Mouse (Mus musculus) heart, embryonic 13.5 days (tissue): ENCODE data around the gene Gclc. TPM values are rescaled to one million over a fixed set of nuclear protein-coding genes. Genes with fewer than 3 reads are reported as not detected.

Source experiments
- ATAC-seq: fragments of 200-750 bp; cut with Nextera tagmentation; 2 replicates; pipeline ENCODE4 v1.8.0; 2017; ENCODE audit warnings: moderate TSS enrichment; ENCODE audit not compliant: insufficient number of reproducible peaks, low FRiP score, low TSS enrichment; ENCODE audit errors: extremely low read depth
- H3K27ac ChIP-seq: fragments of 300-500 bp; sonication (generic); replicated peaks from 2 replicates; pipeline ENCODE4 v1.5.1; 2015; ENCODE audit warnings: moderate library complexity, mild to moderate bottlenecking, inconsistent platforms
- H3K27me3 ChIP-seq: fragments of 300-500 bp; sonication (generic); replicated peaks from 2 replicates; pipeline ENCODE4 v1.6.1; 2015; ENCODE audit warnings: mild to moderate bottlenecking, inconsistent platforms
- H3K36me3 ChIP-seq: fragments of 300-500 bp; sonication (generic); 2 replicates; pipeline ENCODE4 v1.6.1; 2015; ENCODE audit warnings: mild to moderate bottlenecking, inconsistent platforms
- H3K4me1 ChIP-seq: fragments of 300-500 bp; sonication (generic); 2 replicates; pipeline ENCODE4 v1.6.1; 2015; ENCODE audit warnings: inconsistent platforms
- H3K4me2 ChIP-seq: fragments of 300-500 bp; sonication (generic); 2 replicates; pipeline ENCODE4 v1.6.1; 2015; ENCODE audit warnings: inconsistent platforms, mild to moderate bottlenecking, moderate library complexity
- H3K4me3 ChIP-seq: fragments of 300-500 bp; sonication (generic); 2 replicates; pipeline ENCODE4 v1.5.1; 2015; ENCODE audit warnings: moderate library complexity, mild to moderate bottlenecking, inconsistent platforms
- H3K9ac ChIP-seq: fragments of 300-500 bp; sonication (generic); 2 replicates; pipeline ENCODE4 v1.6.1; 2015; ENCODE audit warnings: inconsistent platforms, mild to moderate bottlenecking, moderate library complexity
- H3K9me3 ChIP-seq: fragments of 300-500 bp; sonication (generic); 2 replicates; pipeline ENCODE4 v1.6.1; 2016; ENCODE audit warnings: inconsistent platforms
- WGBS: fragments of 180-500 bp; shearing (Covaris S2); methylation state at CpG from one replicate; pipeline ENCODE4 v1.1.7; 2015; ENCODE audit warnings: mixed read lengths; 5-methylcytosine and 5-hydroxymethylcytosine counted together
- polyA plus RNA-seq: library from polyadenylated mRNA; unstranded; fragments of >200 nt; fragmentation: Nextera tagmentation; extraction: Ambion mirVana; gene quantifications from 2 replicates; pipeline ENCODE4 v1.2.1, GENCODE M21; 2015

Gene Gclc
- polyA plus RNA-seq, 1 experiment from 2014 or later, result 7.6 TPM

- H3K4me3 ChIP-seq, result no peak overlapping the region
- H3K9me3 ChIP-seq, result 0 out of 2 replicates have a peak, but pooled peaks cover 5% of the 10 kb centered on the region
- no peak overlapping the region for H3K4me2 ChIP-seq
- ATAC-seq, result no peak
- H3K27me3 ChIP-seq, result no peaks in the 10 kb centered on the region
- 65% methylated on average over 12 of the region's 12 CpGs for WGBS
- H3K4me1 ChIP-seq, result peaks cover 6% of the 10 kb centered on the region; the same call in 1 of the 2 replicates
- peaks cover 86% of the 10 kb centered on the region for H3K36me3 ChIP-seq
- H3K9ac ChIP-seq, result no peak overlapping the region
- H3K27ac ChIP-seq, result no peak overlapping the region
Measured at GRCm38 (mm10) chr9:77789615-77790348, 35.4 kb downstream of the Gclc start.

GRCm38 (mm10) chr9:77793838-77794237 lies 39.5 kb downstream of the Gclc start:
- H3K4me3 ChIP-seq, result no peak overlapping the region
- no peak overlapping the region for H3K4me2 ChIP-seq
- ATAC-seq, result no peak
- H3K27me3 ChIP-seq, result no peaks in the 10 kb centered on the region
- peaks cover 54% of the 10 kb centered on the region for H3K36me3 ChIP-seq
- peaks cover 6% of the 10 kb centered on the region; the same call in 1 of the 2 replicates for H3K4me1 ChIP-seq
- WGBS, result 81% methylated on average over 3 of the region's 3 CpGs
- no peak overlapping the region for H3K27ac ChIP-seq
- H3K9me3 ChIP-seq, result 0 out of 2 replicates have a peak, but pooled peaks cover 7% of the 10 kb centered on the region
- no peak overlapping the region for H3K9ac ChIP-seq

GRCm38 (mm10) chr9:77802461-77802860 lies 48.1 kb downstream of the Gclc start:
- WGBS, result 54% methylated on average over 7 of the region's 7 CpGs
- Histone ChIP-seq H3K4me3 (no peak overlapping the region), H3K9me3 (no peaks in the 10 kb centered on the region), H3K9ac (no peak overlapping the region), H3K4me1 (peaks cover 14% of the 10 kb centered on the region), H3K36me3 (no peaks in the 10 kb centered on the region), H3K4me2 (no peak overlapping the region), H3K27ac (no peak overlapping the region), H3K27me3 (no peaks in the 10 kb centered on the region)
- ATAC-seq, result no peak

GRCm38 (mm10) chr9:77806426-77806825 lies 52.1 kb downstream of the Gclc start:
- H3K27ac ChIP-seq, result 0 out of 2 replicates have a peak overlapping the region, but pooled peaks have one; percentile 25
- 20% methylated on average over 3 of the region's 3 CpGs for WGBS
- ATAC-seq, result no peak

GRCm38 (mm10) chr9:77806842-77807668 lies 52.7 kb downstream of the Gclc start:
- peak overlapping the region; percentile 25; the same call in 1 of the 2 replicates for H3K27ac ChIP-seq
- WGBS, result 22% methylated on average over 12 of the region's 12 CpGs

More at GRCm38 (mm10) chr9:77806426-77806825, 52.1 kb downstream of the Gclc start:
- Histone ChIP-seq H3K4me2 (peak overlapping the region; percentile 70), H3K9ac (peak overlapping the region; percentile 81), H3K4me3 (peak overlapping the region; percentile 45), H3K9me3 (no peaks in the 10 kb centered on the region), H3K4me1 (peaks cover 11% of the 10 kb centered on the region; the same call in 1 of the 2 replicates), H3K27me3 (no peaks in the 10 kb centered on the region), H3K36me3 (no peaks in the 10 kb centered on the region)

GRCm38 (mm10) chr9:77808481-77808880 lies 54.1 kb downstream of the Gclc start:
- Histone ChIP-seq H3K4me2 (no peak overlapping the region), H3K36me3 (no peaks in the 10 kb centered on the region), H3K9ac (no peak overlapping the region), H3K9me3 (no peaks in the 10 kb centered on the region), H3K27ac (no peak overlapping the region), H3K27me3 (no peaks in the 10 kb centered on the region), H3K4me3 (no peak overlapping the region), H3K4me1 (peaks cover 11% of the 10 kb centered on the region; the same call in 1 of the 2 replicates)
- ATAC-seq, result no peak
- WGBS, result 63% methylated on average over 6 of the region's 6 CpGs

More at GRCm38 (mm10) chr9:77806842-77807668, 52.7 kb downstream of the Gclc start:
- peak; percentile 42; the same call in 1 of the 2 replicates for ATAC-seq
- H3K4me2 ChIP-seq, result peak overlapping the region; percentile 70
- peak overlapping the region; percentile 45 for H3K4me3 ChIP-seq
- H3K4me1 ChIP-seq, result peaks cover 11% of the 10 kb centered on the region; the same call in 1 of the 2 replicates
- H3K9me3 ChIP-seq, result no peaks in the 10 kb centered on the region
- H3K27me3 ChIP-seq, result no peaks in the 10 kb centered on the region
- H3K9ac ChIP-seq, result peak overlapping the region; percentile 81
- H3K36me3 ChIP-seq, result no peaks in the 10 kb centered on the region

GRCm38 (mm10) chr9:77818858-77819257 lies 64.5 kb downstream of the Gclc start:
- Histone ChIP-seq H3K9ac (no peak overlapping the region), H3K4me2 (no peak overlapping the region), H3K27ac (no peak overlapping the region), H3K9me3 (peaks cover 12% of the 10 kb centered on the region; the same call in 1 of the 2 replicates), H3K27me3 (no peaks in the 10 kb centered on the region), H3K4me3 (no peak overlapping the region), H3K4me1 (peaks cover 6% of the 10 kb centered on the region), H3K36me3 (no peaks in the 10 kb centered on the region)
- ATAC-seq, result no peak
- WGBS, result 40% methylated on average over 7 of the region's 7 CpGs

- H3K4me1 ChIP-seq, result peaks cover 6% of the 10 kb centered on the region
- peaks cover 12% of the 10 kb centered on the region; the same call in 1 of the 2 replicates for H3K9me3 ChIP-seq
- H3K4me2 ChIP-seq, result no peak overlapping the region
- WGBS, result 60% methylated on average over 2 of the region's 2 CpGs
- no peak overlapping the region for H3K27ac ChIP-seq
- ATAC-seq, result no peak
- H3K9ac ChIP-seq, result no peak overlapping the region
- H3K36me3 ChIP-seq, result no peaks in the 10 kb centered on the region
- no peaks in the 10 kb centered on the region for H3K27me3 ChIP-seq
- H3K4me3 ChIP-seq, result no peak overlapping the region
Measured at GRCm38 (mm10) chr9:77819318-77819717, 65.0 kb downstream of the Gclc start.

- 38% methylated on average over 4 of the region's 4 CpGs for WGBS
- Histone ChIP-seq H3K27ac (no peak overlapping the region), H3K4me2 (no peak overlapping the region), H3K9ac (no peak overlapping the region), H3K27me3 (no peaks in the 10 kb centered on the region), H3K4me3 (no peak overlapping the region), H3K9me3 (peaks cover 12% of the 10 kb centered on the region; the same call in 1 of the 2 replicates), H3K36me3 (no peaks in the 10 kb centered on the region), H3K4me1 (peaks cover 10% of the 10 kb centered on the region)
- no peak for ATAC-seq
Measured at GRCm38 (mm10) chr9:77820836-77821235, 66.5 kb downstream of the Gclc start.

- Histone ChIP-seq H3K9me3 (0 out of 2 replicates have a peak, but pooled peaks cover 4% of the 10 kb centered on the region), H3K36me3 (no peaks in the 10 kb centered on the region), H3K4me2 (no peak overlapping the region), H3K27me3 (no peaks in the 10 kb centered on the region), H3K27ac (no peak overlapping the region), H3K9ac (no peak overlapping the region), H3K4me3 (no peak overlapping the region), H3K4me1 (peaks cover 10% of the 10 kb centered on the region; the same call in 1 of the 2 replicates)
- WGBS, result 27% methylated on average over 7 of the region's 7 CpGs
- no peak for ATAC-seq
Measured at GRCm38 (mm10) chr9:77825380-77825961, 71.1 kb downstream of the Gclc start.

- no peak for ATAC-seq
- Histone ChIP-seq H3K27me3 (no peaks in the 10 kb centered on the region), H3K27ac (no peak overlapping the region)
Measured at GRCm38 (mm10) chr9:77826237-77826636, 71.9 kb downstream of the Gclc start.

More at GRCm38 (mm10) chr9:77826237-77826636, 71.9 kb downstream of the Gclc start:
- Histone ChIP-seq H3K4me3 (no peak overlapping the region), H3K4me1 (peaks cover 10% of the 10 kb centered on the region; the same call in 1 of the 2 replicates), H3K36me3 (no peaks in the 10 kb centered on the region), H3K9me3 (no peaks in the 10 kb centered on the region), H3K4me2 (no peak overlapping the region), H3K9ac (no peak overlapping the region)
- 53% methylated on average over 4 of the region's 4 CpGs for WGBS
